Mouse (Mus musculus) cerebellum, postnatal 10 days (tissue): ENCODE data around the gene Tm9sf1.

Experiments used
- DNase-seq, 2 experiments: peaks; one replicate each; pipeline ENCODE4 v3.0.0; 2021; ENCODE audit warnings: mixed read lengths in 2 of 2

The Tm9sf1 gene

GRCm38 (mm10) chr14:55634874-55635522 is 8.6 kb downstream of the Tm9sf1 start:
- DNase-seq, result peak; percentile 80 to 86

GRCm38 (mm10) chr14:55629312-55629711 is 14.3 kb downstream of the Tm9sf1 start:
- DNase-seq, result peak; percentile 62 to 69

- DNase-seq, result no peak
Observed at GRCm38 (mm10) chr14:55628077-55628827, 15.4 kb downstream of the Tm9sf1 start.

GRCm38 (mm10) chr14:55618486-55619195 is 25.0 kb downstream of the Tm9sf1 start:
- peak; percentile 78 to 81 for DNase-seq

- DNase-seq, result peak; percentile 71 to 73
Observed at GRCm38 (mm10) chr14:55617822-55618221, 25.8 kb downstream of the Tm9sf1 start, which contains the start of gene Rec8. TSS of gene Rec8 (plus strand) at chr14:55618037.

GRCm38 (mm10) chr14:55616844-55617243 is 26.8 kb downstream of the Tm9sf1 start:
- no peak for DNase-seq

- DNase-seq, result no peak
Observed at GRCm38 (mm10) chr14:55615876-55616275, 27.7 kb downstream of the Tm9sf1 start.

- no peak for DNase-seq
Observed at GRCm38 (mm10) chr14:55614565-55615178, 28.9 kb downstream of the Tm9sf1 start.

- no peak for DNase-seq
Observed at GRCm38 (mm10) chr14:55613346-55613745, 30.3 kb downstream of the Tm9sf1 start.

GRCm38 (mm10) chr14:55608339-55608738 is 35.3 kb downstream of the Tm9sf1 start:
- no peak for DNase-seq

GRCm38 (mm10) chr14:55605743-55606459 is 37.7 kb downstream of the Tm9sf1 start:
- no peak for DNase-seq

- no peak for DNase-seq
Observed at GRCm38 (mm10) chr14:55604823-55605222, 38.8 kb downstream of the Tm9sf1 start.

- peak; percentile 90 to 92 for DNase-seq
Observed at GRCm38 (mm10) chr14:55603633-55604576, 39.7 kb downstream of the Tm9sf1 start.

GRCm38 (mm10) chr14:55603271-55603632 is 40.4 kb downstream of the Tm9sf1 start, which contains the start of gene Irf9:
TSS of gene Irf9 (plus strand) at chr14:55603571.
- DNase-seq, result no peak

- no peak for DNase-seq
Observed at GRCm38 (mm10) chr14:55598521-55599390, 44.9 kb downstream of the Tm9sf1 start.

GRCm38 (mm10) chr14:55596036-55596690 is 47.4 kb downstream of the Tm9sf1 start:
- DNase-seq, result peak; percentile 68 to 69

- peak; percentile 53 to 65 for DNase-seq
Observed at GRCm38 (mm10) chr14:55592226-55592625, 51.4 kb downstream of the Tm9sf1 start.

GRCm38 (mm10) chr14:55591331-55591891 is 52.2 kb downstream of the Tm9sf1 start, which contains the start of gene Rnf31:
TSS of gene Rnf31 (plus strand) at chr14:55591708.
- peak; percentile 94 to 95 for DNase-seq

- DNase-seq, result peak; percentile 93 to 96
Observed at GRCm38 (mm10) chr14:55590748-55591330, 52.8 kb downstream of the Tm9sf1 start, which contains the start of gene Psme2. TSS of gene Psme2 (minus strand) at chr14:55591113.
